In the genomic region with DNA sequence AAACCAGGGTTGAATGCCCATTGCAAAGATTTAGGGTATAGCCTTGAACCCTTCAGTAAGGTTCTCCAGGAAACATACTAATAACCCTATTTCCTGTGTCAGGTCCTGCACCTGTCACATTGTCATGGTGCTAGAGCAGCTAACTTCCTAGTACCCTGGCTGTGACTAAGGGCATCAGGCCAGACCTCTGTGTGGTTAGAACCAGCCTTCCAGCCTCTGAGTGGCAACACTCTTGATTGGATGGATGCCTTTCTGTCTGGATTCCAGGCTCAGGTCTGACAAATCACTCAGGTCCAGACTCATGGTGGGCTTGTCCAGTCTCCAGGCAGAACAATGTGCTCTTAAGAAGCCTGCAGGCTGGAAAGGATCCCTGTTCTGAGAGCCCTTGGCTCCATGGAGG, we compare ENCODE assay signal across 21 mouse cellular contexts.
DNase-seq lines count a peak whose midpoint lies in the region; ATAC-seq lines count a peak whose summit lies in the region.
"Had no signal": no experiment of that assay in that cellular context is flagged by ENCODE, and none has a peak within 500 bp of the region (broad histone marks: within the 10 kb centered on the region; RNA-seq: fewer than 3 reads in every experiment).

No protein-coding gene starts in this region.

- no peaks in the 10 kb centered on the region for H3K36me3 ChIP-seq in neural tube, embryonic 15.5 days
- H3K36me3 ChIP-seq in limb, embryonic 11.5 days (ENCODE audit: control insufficient read depth, insufficient read depth, low read length) = no peaks in the 10 kb centered on the region
- H3K36me3 ChIP-seq: embryonic facial prominence, embryonic 13.5 days; embryonic facial prominence, embryonic 15.5 days; forebrain, embryonic 10.5 days; forebrain, embryonic 12.5 days had no signal

- no peaks in the 10 kb centered on the region for H3K27me3 ChIP-seq in neural tube, embryonic 15.5 days (replicated peaks)
- H3K27me3 ChIP-seq in limb, embryonic 11.5 days (ENCODE audit: control insufficient read depth, insufficient read depth, low read length) = no peaks in the 10 kb centered on the region
- H3K27me3 ChIP-seq: embryonic facial prominence, embryonic 13.5 days; embryonic facial prominence, embryonic 15.5 days; forebrain, embryonic 12.5 days had no signal

- ATAC-seq in neural tube, embryonic 15.5 days (ENCODE audit: low FRiP score) = no peak
- ATAC-seq in limb, embryonic 11.5 days (ENCODE audit: insufficient number of reproducible peaks, low FRiP score, low TSS enrichment, low read depth) = no peak
- ATAC-seq: forebrain, embryonic 14.5 days; forebrain, embryonic 16.5 days had no signal

- H3K4me1 ChIP-seq in neural tube, embryonic 15.5 days = no peaks in the 10 kb centered on the region
- no peaks in the 10 kb centered on the region for H3K4me1 ChIP-seq in limb, embryonic 11.5 days (ENCODE audit: control insufficient read depth, insufficient read depth, low read length)
- H3K4me1 ChIP-seq: embryonic facial prominence, embryonic 13.5 days; embryonic facial prominence, embryonic 15.5 days; forebrain, embryonic 12.5 days had no signal

- no peak overlapping the region for H3K27ac ChIP-seq in neural tube, embryonic 15.5 days (replicated peaks)
- no peak overlapping the region for H3K27ac ChIP-seq in limb, embryonic 11.5 days (replicated peaks; ENCODE audit: low read depth, low read length)
- H3K27ac ChIP-seq: embryonic facial prominence, embryonic 13.5 days; embryonic facial prominence, embryonic 15.5 days; forebrain, embryonic 10.5 days; forebrain, embryonic 12.5 days had no signal

- no peak overlapping the region for H3K4me2 ChIP-seq in neural tube, embryonic 15.5 days
- no peak overlapping the region for H3K4me2 ChIP-seq in limb, embryonic 11.5 days (ENCODE audit: low read depth, severe bottlenecking)
- H3K4me2 ChIP-seq: embryonic facial prominence, embryonic 13.5 days; embryonic facial prominence, embryonic 15.5 days; forebrain, embryonic 12.5 days had no signal

- H3K9ac ChIP-seq in neural tube, embryonic 15.5 days (replicated peaks) = no peak overlapping the region
- H3K9ac ChIP-seq in limb, embryonic 11.5 days (ENCODE audit: low read length) = no peak overlapping the region
- H3K9ac ChIP-seq: embryonic facial prominence, embryonic 13.5 days; embryonic facial prominence, embryonic 15.5 days; forebrain, embryonic 12.5 days had no signal

- no peak overlapping the region for H3K4me3 ChIP-seq in neural tube, embryonic 15.5 days (replicated peaks)
- no peak overlapping the region for H3K4me3 ChIP-seq in limb, embryonic 11.5 days (ENCODE audit: low read depth, low read length)
- H3K4me3 ChIP-seq: embryonic facial prominence, embryonic 13.5 days; embryonic facial prominence, embryonic 15.5 days; erythroblast, embryonic 14.5 days; forebrain, embryonic 10.5 days; forebrain, embryonic 12.5 days had no signal

- DNase-seq in cerebellum, postnatal 14 days = peak; percentile 46 to 54
- DNase-seq in cerebellum, postnatal 4 days (ENCODE audit: low spot score in 2 of 2) = no peak
- peak; percentile 2 for DNase-seq in neural tube, embryonic 10.5 days (ENCODE audit: extremely low spot score, low spot score)
- peak; percentile 18 for DNase-seq in limb, embryonic 11.5 days (ENCODE audit: low spot score)
- DNase-seq in lung, postnatal 25 days (ENCODE audit: low spot score) = no peak
- DNase-seq: adrenal gland, adult 2 months; adrenal gland, postnatal 10 days; adrenal gland, postnatal 25 days; cerebellum, adult 11 months; cerebellum, adult 2 months; cerebellum, adult 9-10 months; cerebellum, postnatal 25 days; embryo, embryonic 11 days had no signal

- H3K9me3 ChIP-seq in neural tube, embryonic 15.5 days (replicated peaks) = no peaks in the 10 kb centered on the region
- no peaks in the 10 kb centered on the region for H3K9me3 ChIP-seq in limb, embryonic 11.5 days (ENCODE audit: control insufficient read depth, low read length)
- H3K9me3 ChIP-seq: embryonic facial prominence, embryonic 13.5 days; embryonic facial prominence, embryonic 15.5 days; forebrain, embryonic 10.5 days; forebrain, embryonic 12.5 days had no signal

Comparison
In these comparisons a context has a peak if more than half of its experiments do, and no peak if none do; other contexts are left out.
1. DNase-seq: peak in cerebellum, postnatal 14 days (2 of 2), neural tube, embryonic 10.5 days (single experiment) and limb, embryonic 11.5 days (single experiment); none in cerebellum, postnatal 4 days (0 of 2) and lung, postnatal 25 days (single experiment).